Mouse (Mus musculus) C2C12 (cell line): Measurements from ENCODE around the gene Elmo3.

Experiments used
- CEBPB ChIP-seq: IDR thresholded peaks from one replicate; pipeline ENCODE4 v1.6.1; 2011; ENCODE audit warnings: low read depth, mild to moderate bottlenecking, control low read depth, moderate library complexity
- CTCF ChIP-seq: IDR thresholded peaks from one replicate; pipeline ENCODE4 v1.5.1; 2011; ENCODE audit not compliant: control insufficient read depth, insufficient read depth, insufficient read length
- MAX ChIP-seq: IDR thresholded peaks from one replicate; pipeline ENCODE4 v1.6.1; 2011; ENCODE audit warnings: mild to moderate bottlenecking, control low read depth
- USF1 ChIP-seq: IDR thresholded peaks from one replicate; pipeline ENCODE4 v1.6.1; 2011; ENCODE audit warnings: low read depth, mild to moderate bottlenecking, control low read depth, moderate library complexity

DNA sequence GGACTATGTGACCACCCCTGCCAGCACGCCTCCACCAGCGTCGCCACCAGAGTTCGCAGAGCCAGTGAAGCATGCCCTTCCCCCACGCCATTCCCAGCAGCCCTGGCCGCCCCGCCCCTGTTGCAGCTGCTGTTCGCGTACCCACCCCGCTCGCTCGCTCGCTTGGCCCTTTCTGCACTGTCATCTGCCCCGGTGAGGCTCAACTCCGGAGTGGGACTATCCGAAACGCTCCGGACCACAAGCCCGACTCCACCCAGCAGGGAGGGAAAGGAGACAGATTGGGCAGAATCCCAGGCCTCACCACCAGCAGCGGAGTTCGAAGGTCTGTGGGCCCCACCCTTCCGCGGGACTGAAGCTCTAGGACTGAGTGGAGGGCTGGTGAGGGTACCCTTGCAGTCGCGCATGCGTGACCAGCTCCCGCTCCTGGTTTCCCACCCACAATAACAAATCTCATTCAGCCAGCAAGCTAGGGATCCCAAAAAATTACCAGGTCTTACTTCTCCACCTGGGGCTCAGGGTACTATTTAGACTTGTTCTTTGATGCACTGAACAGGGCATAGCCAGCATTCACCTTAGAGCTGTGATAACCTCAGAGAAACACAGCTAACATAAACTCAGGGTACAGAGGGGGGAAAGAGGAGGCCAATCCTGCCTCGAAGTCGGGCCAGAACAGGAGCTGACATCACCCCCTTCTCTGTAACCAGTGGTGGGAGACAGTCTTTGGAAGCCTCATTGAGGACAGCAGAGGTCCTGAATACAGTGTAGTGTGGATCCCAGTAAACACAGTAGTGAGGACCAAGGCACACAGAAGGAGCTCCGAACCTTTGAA is 28.9 kb upstream of the Elmo3 start:
- TF ChIP-seq CTCF (no peak), CEBPB (no peak), USF1 (no peak), MAX (no peak)
